Mouse (Mus musculus) midbrain, embryonic 16.5 days (tissue): Measurements from ENCODE around the gene Rab7b. TPM values are rescaled to one million over a fixed set of nuclear protein-coding genes. Genes with fewer than 3 reads are reported as not detected.

Source experiments
- ATAC-seq: fragments of 200-750 bp; cut with Nextera tagmentation; 2 replicates; pipeline ENCODE4 v1.8.0; 2017; ENCODE audit warnings: moderate TSS enrichment
- H3K27ac ChIP-seq: fragments of 300-500 bp; sonication (generic); 2 replicates; pipeline ENCODE4 v1.5.1; 2014; ENCODE audit warnings: mild to moderate bottlenecking, low read length, mixed read lengths
- H3K27me3 ChIP-seq: fragments of 300-500 bp; sonication (generic); 2 replicates; pipeline ENCODE4 v1.6.1; 2014; ENCODE audit warnings: low read depth, low read length, mixed read lengths; ENCODE audit not compliant: control insufficient read depth, insufficient read depth
- H3K36me3 ChIP-seq: fragments of 300-500 bp; sonication (generic); 2 replicates; pipeline ENCODE4 v1.6.1; 2014; ENCODE audit warnings: mild to moderate bottlenecking, low read length, moderate library complexity, mixed read lengths; ENCODE audit not compliant: control insufficient read depth, insufficient read depth
- H3K4me1 ChIP-seq: fragments of 300-500 bp; sonication (generic); 2 replicates; pipeline ENCODE4 v1.6.1; 2014; ENCODE audit warnings: mild to moderate bottlenecking, low read length, mixed read lengths; ENCODE audit not compliant: control insufficient read depth, insufficient read depth
- H3K4me2 ChIP-seq: fragments of 300-500 bp; sonication (generic); 2 replicates; pipeline ENCODE4 v1.6.1; 2014; ENCODE audit warnings: mild to moderate bottlenecking, low read length, mixed read lengths
- H3K4me3 ChIP-seq: fragments of 300-500 bp; sonication (generic); 2 replicates; pipeline ENCODE4 v1.5.1; 2014; ENCODE audit warnings: low read depth, mild to moderate bottlenecking, low read length, moderate library complexity, mixed read lengths
- H3K9ac ChIP-seq: fragments of 300-500 bp; sonication (generic); 2 replicates; pipeline ENCODE4 v1.6.1; 2014; ENCODE audit warnings: low read depth, low read length, mixed read lengths
- H3K9me3 ChIP-seq: fragments of 300-500 bp; sonication (generic); replicated peaks from 2 replicates; pipeline ENCODE4 v1.6.1; 2014; ENCODE audit warnings: mild to moderate bottlenecking, low read length, mixed read lengths; ENCODE audit not compliant: control insufficient read depth, poor library complexity, severe bottlenecking
- WGBS: fragments of 180-500 bp; shearing (Covaris S2); extraction: QIAGEN DNeasy Blood & Tissue Kit; methylation state at CpG from one replicate; pipeline ENCODE4 v1.1.7; 2014; 5-methylcytosine and 5-hydroxymethylcytosine counted together
- polyA plus RNA-seq: library from polyadenylated mRNA; unstranded; fragments of >200 nt; fragmentation: Nextera tagmentation; extraction: Ambion mirVana; gene quantifications from 2 replicates; pipeline ENCODE4 v1.2.1, GENCODE M21; 2015

Gene Rab7b
- polyA plus RNA-seq, 1 experiment from 2014 or later: 0.87 TPM

GRCm38 (mm10) chr1:131689016-131689415 is 521 bp downstream of the Rab7b start:
- H3K9me3 ChIP-seq: no peaks in the 10 kb centered on the region

GRCm38 (mm10) chr1:131689899-131690298 is 1.4 kb downstream of the Rab7b start:
- Histone ChIP-seq H3K4me1 (no peaks in the 10 kb centered on the region), H3K27ac (no peak overlapping the region), H3K36me3 (no peaks in the 10 kb centered on the region), H3K9me3 (no peaks in the 10 kb centered on the region), H3K4me3 (no peak overlapping the region), H3K4me2 (no peak overlapping the region), H3K9ac (no peak overlapping the region), H3K27me3 (no peaks in the 10 kb centered on the region)
- no peak for ATAC-seq
- 86% methylated on average over 5 of the region's 5 CpGs for WGBS

More at GRCm38 (mm10) chr1:131689016-131689415, 521 bp downstream of the Rab7b start:
- Histone ChIP-seq H3K27ac (no peak overlapping the region), H3K9ac (no peak overlapping the region), H3K36me3 (no peaks in the 10 kb centered on the region), H3K4me3 (no peak overlapping the region), H3K27me3 (no peaks in the 10 kb centered on the region), H3K4me1 (no peaks in the 10 kb centered on the region), H3K4me2 (no peak overlapping the region)
- WGBS: 75% methylated on average over 3 of the region's 3 CpGs
- ATAC-seq: no peak

- 71% methylated on average over 3 of the region's 3 CpGs for WGBS
- H3K36me3 ChIP-seq: no peaks in the 10 kb centered on the region
These were observed 1.9 kb downstream of the Rab7b start for GRCm38 (mm10) chr1:131690435-131690834.

GRCm38 (mm10) chr1:131691356-131691755 is 2.9 kb downstream of the Rab7b start:
- ATAC-seq: no peak
- Histone ChIP-seq H3K27ac (no peak overlapping the region), H3K27me3 (no peaks in the 10 kb centered on the region), H3K4me2 (no peak overlapping the region), H3K9ac (no peak overlapping the region), H3K4me1 (no peaks in the 10 kb centered on the region), H3K36me3 (no peaks in the 10 kb centered on the region), H3K4me3 (no peak overlapping the region), H3K9me3 (no peaks in the 10 kb centered on the region)

More at GRCm38 (mm10) chr1:131690435-131690834, 1.9 kb downstream of the Rab7b start:
- no peaks in the 10 kb centered on the region for H3K4me1 ChIP-seq
- H3K27ac ChIP-seq: no peak overlapping the region
- H3K4me2 ChIP-seq: no peak overlapping the region
- H3K9ac ChIP-seq: no peak overlapping the region
- H3K9me3 ChIP-seq: no peaks in the 10 kb centered on the region
- H3K4me3 ChIP-seq: no peak overlapping the region
- no peaks in the 10 kb centered on the region for H3K27me3 ChIP-seq
- no peak for ATAC-seq

GRCm38 (mm10) chr1:131695308-131695707 is 6.8 kb downstream of the Rab7b start:
- Histone ChIP-seq H3K9me3 (no peaks in the 10 kb centered on the region), H3K36me3 (no peaks in the 10 kb centered on the region), H3K4me1 (no peaks in the 10 kb centered on the region), H3K27ac (no peak overlapping the region), H3K27me3 (no peaks in the 10 kb centered on the region), H3K4me3 (no peak overlapping the region), H3K4me2 (no peak overlapping the region), H3K9ac (no peak overlapping the region)
- ATAC-seq: no peak
- 78% methylated on average over 2 of the region's 2 CpGs for WGBS

- Histone ChIP-seq H3K4me2 (no peak overlapping the region), H3K4me1 (no peaks in the 10 kb centered on the region), H3K27ac (no peak overlapping the region), H3K9ac (no peak overlapping the region), H3K9me3 (no peaks in the 10 kb centered on the region), H3K4me3 (no peak overlapping the region), H3K27me3 (no peaks in the 10 kb centered on the region), H3K36me3 (no peaks in the 10 kb centered on the region)
- WGBS: 52% methylated on average over 4 of the region's 4 CpGs
- no peak for ATAC-seq
These were observed 7.8 kb downstream of the Rab7b start for GRCm38 (mm10) chr1:131696325-131696724.

GRCm38 (mm10) chr1:131698770-131699169 is 10.3 kb downstream of the Rab7b start:
- Histone ChIP-seq H3K4me3 (no peak overlapping the region), H3K27ac (no peak overlapping the region), H3K36me3 (no peaks in the 10 kb centered on the region), H3K9ac (no peak overlapping the region), H3K4me1 (no peaks in the 10 kb centered on the region), H3K9me3 (no peaks in the 10 kb centered on the region), H3K4me2 (no peak overlapping the region), H3K27me3 (no peaks in the 10 kb centered on the region)
- ATAC-seq: no peak
- whole genome bisulfite sequencing: 93% methylated on average over 3 of the region's 3 CpGs

GRCm38 (mm10) chr1:131699642-131700041 is 11.1 kb downstream of the Rab7b start:
- 85% methylated on average over 4 of the region's 4 CpGs for WGBS
- H3K4me1 ChIP-seq: no peaks in the 10 kb centered on the region
- no peak for ATAC-seq
- H3K9ac ChIP-seq: no peak overlapping the region
- H3K36me3 ChIP-seq: no peaks in the 10 kb centered on the region
- no peak overlapping the region for H3K4me2 ChIP-seq
- no peak overlapping the region for H3K4me3 ChIP-seq
- no peak overlapping the region for H3K27ac ChIP-seq
- H3K9me3 ChIP-seq: no peaks in the 10 kb centered on the region
- H3K27me3 ChIP-seq: no peaks in the 10 kb centered on the region

- Histone ChIP-seq H3K27me3 (no peaks in the 10 kb centered on the region), H3K4me1 (no peaks in the 10 kb centered on the region), H3K36me3 (no peaks in the 10 kb centered on the region), H3K9ac (no peak overlapping the region), H3K27ac (no peak overlapping the region), H3K4me2 (no peak overlapping the region), H3K9me3 (no peaks in the 10 kb centered on the region), H3K4me3 (no peak overlapping the region)
- no peak for ATAC-seq
- 76% methylated on average over 5 of the region's 5 CpGs for WGBS
These were observed 12.0 kb downstream of the Rab7b start for GRCm38 (mm10) chr1:131700447-131700846.

GRCm38 (mm10) chr1:131701391-131701790 is 12.9 kb downstream of the Rab7b start:
- Histone ChIP-seq H3K9me3 (no peaks in the 10 kb centered on the region), H3K27ac (no peak overlapping the region), H3K9ac (no peak overlapping the region), H3K36me3 (no peaks in the 10 kb centered on the region), H3K27me3 (no peaks in the 10 kb centered on the region), H3K4me3 (no peak overlapping the region), H3K4me1 (no peaks in the 10 kb centered on the region), H3K4me2 (no peak overlapping the region)
- WGBS: 92% methylated on average over 5 of the region's 5 CpGs
- no peak for ATAC-seq
